Mouse (Mus musculus) heart, postnatal 36 days (tissue): Measurements from ENCODE around the gene Alg9. TPM values are rescaled to one million over a fixed set of nuclear protein-coding genes. Genes with fewer than 3 reads are reported as not detected.
A peak's percentile ranks its signal among the peaks of the same experiment; 100 is the strongest.

ENCODE experiments used
- DNase-seq, 2 experiments: peaks; one replicate each; pipeline ENCODE4 v3.0.0; 2021 to 2022
- intact Hi-C: fragments of 180-260 bp; cut with DNase I; formaldehyde crosslinking; loops from one replicate; pipeline ENCODE4 v1.15.1; 2025
- total RNA-seq, 2 experiments: library from RNA; stranded (reverse); gene quantifications; 2 replicates each; pipeline ENCODE4 v1.2.3; 2021

Alg9 gene
- total RNA-seq, 2 experiments from 2014 or later: 8.9 to 10.0 TPM

- DNase-seq: no peak
- intact Hi-C loops: no loop called here
Observed at GRCm38 (mm10) chr9:50874031-50874430, 99.2 kb downstream of the Alg9 start.

- intact Hi-C loops: no loop called here
- DNase-seq: no peak
Observed at GRCm38 (mm10) chr9:50875470-50875869, 100.7 kb downstream of the Alg9 start.

GRCm38 (mm10) chr9:50876287-50876686, 101.5 kb downstream of the Alg9 start:
- DNase-seq: no peak
- intact Hi-C loops: no loop called here

GRCm38 (mm10) chr9:50877431-50877830, 102.6 kb downstream of the Alg9 start:
- DNase-seq: no peak
- intact Hi-C loops: no loop called here

- DNase-seq: no peak
- intact Hi-C loops: no loop called here
Observed at GRCm38 (mm10) chr9:50882183-50882582, 107.4 kb downstream of the Alg9 start.

DNA sequence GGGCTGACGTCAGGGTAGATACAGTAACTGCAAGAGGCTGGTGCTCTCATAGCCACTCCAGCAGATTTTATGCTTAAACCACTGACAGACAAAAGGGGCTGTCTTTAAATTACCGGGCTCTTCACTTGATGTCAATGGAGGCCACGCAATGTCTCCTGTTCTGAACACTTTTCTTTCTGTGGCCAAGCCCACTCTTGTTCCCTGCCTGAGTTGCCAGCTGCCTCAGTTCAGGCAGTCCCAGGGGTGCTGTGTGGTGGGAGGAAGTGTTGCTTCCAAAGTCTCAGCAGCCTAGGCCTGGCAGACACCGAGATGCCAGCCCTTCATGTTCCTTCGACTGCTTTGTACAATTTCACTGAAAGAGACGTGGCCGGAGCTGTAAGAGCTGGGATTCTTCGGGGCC, 109.3 kb downstream of the Alg9 start:
- intact Hi-C loops: no loop called here
- DNase-seq: peak; percentile 28 to 37

DNA sequence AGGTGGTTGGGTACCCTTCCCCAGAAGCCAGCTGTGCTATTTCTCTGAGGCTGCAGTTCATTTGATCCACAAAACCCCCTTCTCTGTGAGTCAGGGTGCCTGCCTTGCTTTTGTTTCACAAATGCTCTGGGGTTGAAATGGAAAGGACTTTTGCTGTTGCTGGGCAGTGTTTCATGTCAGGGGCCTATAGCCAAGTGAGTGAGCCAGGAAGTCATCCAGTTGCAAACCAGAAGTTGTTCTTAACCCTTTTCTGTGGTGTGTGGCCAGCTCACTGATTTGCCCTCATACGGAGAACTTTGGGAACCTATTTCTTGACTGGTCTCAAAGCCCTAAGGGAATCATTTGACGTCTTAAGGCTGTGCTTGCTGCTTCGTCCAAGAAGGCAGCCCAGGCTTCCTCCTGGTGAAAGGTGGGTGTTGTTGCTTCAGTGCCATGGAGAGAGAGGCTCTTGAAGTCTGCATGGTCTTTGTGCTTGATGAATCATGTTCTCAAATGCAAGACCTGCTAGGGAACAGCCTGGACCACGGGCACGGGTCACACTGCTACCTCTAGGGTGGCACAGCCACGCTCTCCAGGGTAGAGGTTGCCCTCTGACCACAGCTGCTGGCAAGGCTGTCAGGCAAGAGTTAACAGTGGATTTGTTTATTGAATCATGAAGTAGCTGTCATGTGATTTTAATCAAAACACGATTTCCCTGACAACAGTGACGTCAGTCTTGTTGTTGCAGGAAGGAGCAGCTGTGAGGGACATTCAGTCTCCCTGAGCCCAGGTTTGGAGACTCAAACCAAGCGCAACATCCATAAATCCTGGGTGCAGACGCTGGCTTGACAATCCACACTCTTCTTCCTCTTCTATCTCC, 110.2 kb downstream of the Alg9 start:
- DNase-seq: peak; percentile 63 to 69
- intact Hi-C loops: no loop called here

- peak in 1 of 2 experiments; percentile 25 for DNase-seq
- intact Hi-C loops: no loop called here
Observed at GRCm38 (mm10) chr9:50885600-50885987, 110.8 kb downstream of the Alg9 start.

GRCm38 (mm10) chr9:50886870-50887269, 112.1 kb downstream of the Alg9 start:
- no peak for DNase-seq
- intact Hi-C loops: no loop called here

GRCm38 (mm10) chr9:50887351-50887750, 112.5 kb downstream of the Alg9 start:
- peak in 1 of 2 experiments; percentile 38 for DNase-seq
- intact Hi-C loops: no loop called here

- no peak for DNase-seq
- intact Hi-C loops: no loop called here
Observed at GRCm38 (mm10) chr9:50889211-50889610, 114.4 kb downstream of the Alg9 start.

GRCm38 (mm10) chr9:50889964-50890363, 115.1 kb downstream of the Alg9 start:
- intact Hi-C loops: no loop called here
- DNase-seq: no peak

- intact Hi-C loops: no loop called here
- DNase-seq: no peak
Observed at GRCm38 (mm10) chr9:50890494-50891090, 115.8 kb downstream of the Alg9 start.

Other genes starting within 250 kb of the Alg9 start
- 10 to 100 TPM; 26.0 to 31.2 TPM for gene Pts, start 246.3 kb upstream of the Alg9 start, total RNA-seq
- gene Il18, start 220.2 kb upstream of the Alg9 start, total RNA-seq: 1 to 10 TPM in 1 of 2 experiments, under 1 TPM in 1; 0.84 to 1.8 TPM
- gene Bco2, start 219.8 kb upstream of the Alg9 start, total RNA-seq: under 1 TPM; 0.42 to 0.49 TPM
- gene Tex12, start 213.7 kb upstream of the Alg9 start, total RNA-seq: not detected
- gene Sdhd, start 171.2 kb upstream of the Alg9 start, total RNA-seq: 100 to 1,000 TPM; 693 to 712 TPM
- 100 to 1,000 TPM; 271 to 284 TPM for gene Timm8b, start 171.1 kb upstream of the Alg9 start, total RNA-seq
- gene Pih1d2, start 157.7 kb upstream of the Alg9 start, total RNA-seq: under 1 TPM in 1 of 2 experiments, not detected in 1; 0.65 TPM
- gene Nkapd1, start 157.6 kb upstream of the Alg9 start, total RNA-seq: 10 to 100 TPM; 13.0 to 16.5 TPM
- 100 to 1,000 TPM; 399 to 460 TPM for gene Dlat, start 115.2 kb upstream of the Alg9 start, total RNA-seq
- 1 to 10 TPM; 4.2 to 7.4 TPM for gene Dixdc1, start 35.5 kb upstream of the Alg9 start, total RNA-seq
- 1 to 10 TPM; 2.5 to 5.5 TPM for gene 2310030G06Rik, start 28.5 kb upstream of the Alg9 start, total RNA-seq
- gene Cryab, start 23.7 kb upstream of the Alg9 start, total RNA-seq: 1,000 to 10,000 TPM; 2,657 to 2,874 TPM
- 100 to 1,000 TPM; 132 to 137 TPM for gene Hspb2, start 22.7 kb upstream of the Alg9 start, total RNA-seq
- 1 to 10 TPM; 6.0 to 6.6 TPM for gene Fdxacb1, start 6.8 kb upstream of the Alg9 start, total RNA-seq
- 10 to 100 TPM in 1 of 2 experiments, 1 to 10 TPM in 1; 8.8 to 11.9 TPM for gene 1110032A03Rik, start 501 bp downstream of the Alg9 start, total RNA-seq
- 10 to 100 TPM; 11.4 to 12.5 TPM for gene Ppp2r1b, start 70.3 kb downstream of the Alg9 start, total RNA-seq
- 10 to 100 TPM; 25.7 to 27.1 TPM for gene Sik2, start 234.1 kb downstream of the Alg9 start, total RNA-seq